In genomic region chr9:44479628-44480428, GRCm38 (mm10) we compare ENCODE assay signal across 8 mouse cellular contexts. TPM values are rescaled to one million over a fixed set of nuclear protein-coding genes. Genes with fewer than 3 reads are reported as not detected.
A peak's percentile ranks its signal among the peaks of the same experiment; 100 is the strongest.
DNase-seq lines count a peak whose midpoint lies in the region; ATAC-seq and TF ChIP-seq lines count a peak whose summit lies in the region.

No protein-coding gene starts in this region.

- TF ChIP-seq CTCF in Patski (IDR thresholded peaks at IDR 0.05) = no peak

- no peak for DNase-seq in Patski (ENCODE audit: low read depth, low spot score)
- peak; percentile 95 for DNase-seq in cerebellum, postnatal 10 days
- DNase-seq in frontal cortex, postnatal 14 days (ENCODE audit: low spot score in 2 of 2) = peak; percentile 81 to 82
- DNase-seq in layer of hippocampus, postnatal 25 days (ENCODE audit: extremely low spot score in 1 of 2, low spot score in 1 of 2) = peak; percentile 88 to 91
- peak; percentile 90 for DNase-seq in lung, postnatal 14 days
- peak; percentile 73 for DNase-seq in retina, adult 2 months (ENCODE audit: low read depth, low spot score)
- peak; percentile 89 for DNase-seq in thymus, postnatal 4 days

- POLR2A ChIA-PET in Patski (lab: Charles Lee) = interaction anchor here (0.6 to 13.9 kb wide), 3 partner anchors 18 to 125 kb away, joined by 4 to 236 read pairs (median 4); partner anchors contain the start of gene Ddx6

- peaks cover 44% of the 10 kb centered on the region for H3K4me1 ChIP-seq in hindbrain, embryonic 13.5 days (replicated peaks)

- H3K9me3 ChIP-seq in hindbrain, embryonic 13.5 days = no peaks in the 10 kb centered on the region

- H3K4me3 ChIP-seq in hindbrain, embryonic 13.5 days = peak overlapping the region; percentile 82

- H3K27me3 ChIP-seq in Patski = no peaks in the 10 kb centered on the region
- 0 out of 2 replicates have a peak, but pooled peaks cover 2% of the 10 kb centered on the region for H3K27me3 ChIP-seq in hindbrain, embryonic 13.5 days

- CTCF ChIA-PET in Patski (lab: Charles Lee) = interaction anchor here (0.9 to 16.6 kb wide), 6 partner anchors 13 to 176 kb away, joined by 3 to 206 read pairs (median 6); no protein-coding TSS in a partner anchor

- peak overlapping the region; percentile 99 for H3K27ac ChIP-seq in hindbrain, embryonic 13.5 days

- H3K36me3 ChIP-seq in hindbrain, embryonic 13.5 days = no peaks in the 10 kb centered on the region

- in situ Hi-C loops in Patski (cut with MboI; ENCODE audit: low pct_unique_long_range_greater_than_20kb) = no loop called here

- WGBS in hindbrain, embryonic 13.5 days = under 1% methylated on average over 26 of the region's 26 CpGs

- ATAC-seq in Patski = peak; percentile 21
- ATAC-seq in hindbrain, embryonic 13.5 days (ENCODE audit: low FRiP score) = peak; percentile 65

- H3K9ac ChIP-seq in hindbrain, embryonic 13.5 days = peak overlapping the region; percentile 89

- peak overlapping the region; percentile 97 for H3K4me2 ChIP-seq in hindbrain, embryonic 13.5 days

RNA-seq across cellular contexts. Expression of gene Bcl9l, which starts 2.8 kb away (rescaled TPM):
- polyA plus RNA-seq in Patski (2021) = 40.4 TPM
- 8.6 TPM in 2 replicates for polyA plus RNA-seq in hindbrain, embryonic 13.5 days (2015; fragmentation: Nextera tagmentation; extraction: Ambion mirVana)
- total RNA-seq in layer of hippocampus, postnatal 25 days (2021) = 10 to 100 TPM; 59.2 to 78.1 TPM

RNA-seq across cellular contexts. Expression of gene Upk2, which starts 25.1 kb away (rescaled TPM):
- not detected for polyA plus RNA-seq in Patski (2021)
- polyA plus RNA-seq in hindbrain, embryonic 13.5 days (2015; fragmentation: Nextera tagmentation; extraction: Ambion mirVana) = not detected in 2 replicates
- total RNA-seq in layer of hippocampus, postnatal 25 days (2021) = not detected

RNA-seq across cellular contexts. Expression of gene Foxr1, which starts 38.9 kb away (rescaled TPM):
- not detected for polyA plus RNA-seq in Patski (2021)
- polyA plus RNA-seq in hindbrain, embryonic 13.5 days (2015; fragmentation: Nextera tagmentation; extraction: Ambion mirVana) = not detected in 2 replicates
- not detected for total RNA-seq in layer of hippocampus, postnatal 25 days (2021)
